Mouse (Mus musculus): ENCODE measurements around the gene Ccdc189. TPM values are rescaled to one million over a fixed set of nuclear protein-coding genes. Genes with fewer than 3 reads are reported as not detected.

Ccdc189 gene
- total RNA-seq, 2 experiments from 2014 or later = 2.6 to 3.5 TPM

Other genes starting within 250 kb of the Ccdc189 start
- gene Zfp768, start 243.0 kb downstream of the Ccdc189 start, total RNA-seq (2021) = 10 to 100 TPM; 29.4 to 30.7 TPM
- 1 to 10 TPM; 1.6 to 3.2 TPM for gene Zfp747, start 212.5 kb downstream of the Ccdc189 start, total RNA-seq (2021)
- 1 to 10 TPM; 1.3 to 2.0 TPM for gene 9130019O22Rik, start 201.4 kb downstream of the Ccdc189 start, total RNA-seq (2021)
- 1 to 10 TPM; 1.3 to 2.6 TPM for gene E430018J23Rik, start 195.0 kb downstream of the Ccdc189 start, total RNA-seq (2021)
- 1 to 10 TPM in 1 of 2 experiments, under 1 TPM in 1; 0.89 to 2.1 TPM for gene Zfp764, start 181.8 kb downstream of the Ccdc189 start, total RNA-seq (2021)
- gene Zfp688, start 166.5 kb downstream of the Ccdc189 start, total RNA-seq (2021) = 1 to 10 TPM; 1.3 to 1.7 TPM
- gene Zfp689, start 139.4 kb downstream of the Ccdc189 start, total RNA-seq (2021) = under 1 TPM; 0.69 to 0.87 TPM
- 10 to 100 TPM; 14.7 to 19.3 TPM for gene Prr14, start 129.0 kb downstream of the Ccdc189 start, total RNA-seq (2021)
- gene Fbrs, start 109.4 kb downstream of the Ccdc189 start, total RNA-seq (2021) = 10 to 100 TPM; 15.0 to 24.6 TPM
- gene Srcap, start 76.6 kb downstream of the Ccdc189 start, total RNA-seq (2021) = 10 to 100 TPM; 43.7 to 51.0 TPM
- 1 to 10 TPM; 4.2 to 5.4 TPM for gene Gm42715, start 69.0 kb downstream of the Ccdc189 start, total RNA-seq (2021)
- not detected for gene Tmem265, start 27.2 kb downstream of the Ccdc189 start, total RNA-seq (2021)
- gene Phkg2, start 15.3 kb downstream of the Ccdc189 start, total RNA-seq (2021) = 1 to 10 TPM; 7.6 to 9.8 TPM
- gene Rnf40, start 172 bp upstream of the Ccdc189 start, total RNA-seq (2021) = 10 to 100 TPM; 26.8 to 31.6 TPM
- gene Zfp629, start 27.2 kb upstream of the Ccdc189 start, total RNA-seq (2021) = 10 to 100 TPM in 1 of 2 experiments, 1 to 10 TPM in 1; 6.1 to 10.4 TPM
- gene Bcl7c, start 120.3 kb upstream of the Ccdc189 start, total RNA-seq (2021) = 10 to 100 TPM; 33.7 to 35.3 TPM
- 10 to 100 TPM; 14.6 to 18.7 TPM for gene Ctf1, start 124.1 kb upstream of the Ccdc189 start, total RNA-seq (2021)
- not detected for gene Ctf2, start 143.6 kb upstream of the Ccdc189 start, total RNA-seq (2021)
- 1 to 10 TPM; 1.9 to 2.5 TPM for gene Fbxl19, start 155.9 kb upstream of the Ccdc189 start, total RNA-seq (2021)
- 1 to 10 TPM; 8.4 to 9.2 TPM for gene Orai3, start 181.2 kb upstream of the Ccdc189 start, total RNA-seq (2021)
- 10 to 100 TPM; 13.0 to 21.3 TPM for gene Setd1a, start 188.1 kb upstream of the Ccdc189 start, total RNA-seq (2021)
- gene Gm49388, start 197.0 kb upstream of the Ccdc189 start, total RNA-seq (2021) = 1 to 10 TPM in 1 of 2 experiments, under 1 TPM in 1; 0.31 to 2.1 TPM
- 1 to 10 TPM; 5.5 to 5.6 TPM for gene Hsd3b7, start 212.0 kb upstream of the Ccdc189 start, total RNA-seq (2021)
- gene Stx4a, start 235.7 kb upstream of the Ccdc189 start, total RNA-seq (2021) = 10 to 100 TPM; 43.0 to 47.4 TPM
- gene Stx1b, start 236.0 kb upstream of the Ccdc189 start, total RNA-seq (2021) = 1 to 10 TPM in 1 of 2 experiments, under 1 TPM in 1; 0.64 to 1.1 TPM